ENCODE assay signal across 8 mouse cellular contexts in genomic region chr7:4865090-4865489, GRCm38 (mm10). TPM values are rescaled to one million over a fixed set of nuclear protein-coding genes. Genes with fewer than 3 reads are reported as not detected.
DNase-seq lines count a peak whose midpoint lies in the region; ATAC-seq and TF ChIP-seq lines count a peak whose summit lies in the region.

No protein-coding gene starts in this region.

- 66% methylated on average over 5 of the region's 5 CpGs for WGBS in heart, adult 2 months
- WGBS in intestine, embryonic 14.5 days, result 63% methylated on average over 5 of the region's 5 CpGs
- WGBS in liver, embryonic 15.5 days (ENCODE audit: insufficient replicate concordance), result 48% methylated on average over 5 of the region's 5 CpGs
- 58% methylated on average over 5 of the region's 5 CpGs for WGBS in neural tube, embryonic 15.5 days

- no peaks in the 10 kb centered on the region for H3K9me3 ChIP-seq in intestine, embryonic 14.5 days (ENCODE audit: control insufficient read depth, low read length)
- H3K9me3 ChIP-seq in liver, embryonic 15.5 days (replicated peaks), result no peaks in the 10 kb centered on the region
- H3K9me3 ChIP-seq in neural tube, embryonic 15.5 days (replicated peaks), result no peaks in the 10 kb centered on the region

- no peak overlapping the region for H3K9ac ChIP-seq in heart, adult 2 months (ENCODE audit: low read depth, low read length)
- no peak overlapping the region for H3K9ac ChIP-seq in intestine, embryonic 14.5 days (ENCODE audit: low read length)
- H3K9ac ChIP-seq in liver, embryonic 15.5 days, result no peak overlapping the region; the same call in 1 of the 2 replicates
- no peak overlapping the region for H3K9ac ChIP-seq in neural tube, embryonic 15.5 days (replicated peaks)

- intact Hi-C loops in heart, adult 2 months (cut with DNase I), result loop anchor here (2.0 to 5.0 kb wide), 4 partner anchors 52 to 187 kb away; partner anchors contain the start of genes Ube2s, Zfp580 and Zfp628

- TF ChIP-seq EP300 in heart, adult 2 months (IDR thresholded peaks at IDR 0.05; ENCODE audit: insufficient read depth, low read depth, low read length), result no peak

- no peaks in the 10 kb centered on the region for H3K36me3 ChIP-seq in heart, adult 2 months (ENCODE audit: control insufficient read depth, insufficient read depth, low read length)
- H3K36me3 ChIP-seq in intestine, embryonic 14.5 days (ENCODE audit: control insufficient read depth, insufficient read depth, low read length), result no peaks in the 10 kb centered on the region
- no peaks in the 10 kb centered on the region for H3K36me3 ChIP-seq in liver, embryonic 15.5 days (replicated peaks)
- no peaks in the 10 kb centered on the region for H3K36me3 ChIP-seq in neural tube, embryonic 15.5 days

- peak overlapping the region; percentile 77 for H3K4me2 ChIP-seq in intestine, embryonic 14.5 days (ENCODE audit: low read length)
- H3K4me2 ChIP-seq in liver, embryonic 15.5 days, result peak overlapping the region; percentile 86
- peak overlapping the region; percentile 71 for H3K4me2 ChIP-seq in neural tube, embryonic 15.5 days

- TF ChIP-seq POLR2A in heart, adult 2 months (IDR thresholded peaks at IDR 0.05; ENCODE audit: insufficient read depth, low read depth, low read length), result no peak
- TF ChIP-seq POLR2A in embryonic fibroblast, embryonic 13.5 days (IDR thresholded peaks at IDR 0.05; ENCODE audit: low read depth, low read length), result 0 out of 2 replicates have a peak, but pooled peaks have one; percentile 24

- H3K4me1 ChIP-seq in heart, adult 2 months (ENCODE audit: control insufficient read depth, insufficient read depth, low read length), result peaks cover 10% of the 10 kb centered on the region
- peaks cover 8% of the 10 kb centered on the region; the same call in 1 of the 2 replicates for H3K4me1 ChIP-seq in embryonic fibroblast, embryonic 13.5 days (ENCODE audit: control insufficient read depth, insufficient read depth, low read length)
- H3K4me1 ChIP-seq in intestine, embryonic 14.5 days (replicated peaks; ENCODE audit: control insufficient read depth, insufficient read depth, low read length), result peaks cover 5% of the 10 kb centered on the region; the same call in 1 of the 2 replicates
- peaks cover 23% of the 10 kb centered on the region for H3K4me1 ChIP-seq in liver, embryonic 15.5 days (replicated peaks)
- peaks cover 17% of the 10 kb centered on the region for H3K4me1 ChIP-seq in neural tube, embryonic 15.5 days

- DNase-seq in heart, adult 2 months, result peak; percentile 38 to 48
- DNase-seq in heart, adult 8-10 months (ENCODE audit: low spot score), result no peak
- DNase-seq in T-cell, adult 2 months (ENCODE audit: low spot score), result peak; percentile 37
- no peak for DNase-seq in intestine, embryonic 14.5 days (ENCODE audit: low spot score)
- DNase-seq in ovary, postnatal 10 days (ENCODE audit: low spot score), result no peak

- H3K79me2 ChIP-seq in heart, adult 2 months (replicated peaks; ENCODE audit: control insufficient read depth, insufficient read depth, low read length), result no peaks in the 10 kb centered on the region

- peak overlapping the region; percentile 97; the same call in 1 of the 2 replicates for H3K27ac ChIP-seq in heart, adult 2 months
- H3K27ac ChIP-seq in embryonic fibroblast, embryonic 13.5 days (ENCODE audit: insufficient read depth, low read length), result no peak overlapping the region
- H3K27ac ChIP-seq in intestine, embryonic 14.5 days (ENCODE audit: low read depth), result no peak overlapping the region
- peak overlapping the region; percentile 61; the same call in 1 of the 2 replicates for H3K27ac ChIP-seq in liver, embryonic 15.5 days (replicated peaks)
- peak overlapping the region; percentile 79 for H3K27ac ChIP-seq in neural tube, embryonic 15.5 days (replicated peaks)

- TF ChIP-seq CTCF in heart, adult 2 months (IDR thresholded peaks at IDR 0.05), result peak; percentile 74
- TF ChIP-seq CTCF in embryonic fibroblast, embryonic 13.5 days (IDR thresholded peaks at IDR 0.05; ENCODE audit: borderline replicate concordance, insufficient read depth, low read length), result 0 out of 2 replicates have a peak, but pooled peaks have one; percentile 6

- no peak overlapping the region for H3K4me3 ChIP-seq in heart, adult 2 months
- H3K4me3 ChIP-seq in embryonic fibroblast, embryonic 13.5 days (ENCODE audit: insufficient read depth, low read length), result no peak overlapping the region
- peak overlapping the region; percentile 65 for H3K4me3 ChIP-seq in intestine, embryonic 14.5 days (ENCODE audit: low read depth, low read length)
- H3K4me3 ChIP-seq in liver, embryonic 15.5 days (replicated peaks), result peak overlapping the region; percentile 69
- H3K4me3 ChIP-seq in neural tube, embryonic 15.5 days (replicated peaks), result peak overlapping the region; percentile 51

- no peaks in the 10 kb centered on the region for H3K27me3 ChIP-seq in heart, adult 2 months (ENCODE audit: control insufficient read depth, insufficient read depth, low read length)
- no peaks in the 10 kb centered on the region for H3K27me3 ChIP-seq in intestine, embryonic 14.5 days (replicated peaks; ENCODE audit: control insufficient read depth, insufficient read depth, low read length)
- 0 out of 2 replicates have a peak, but pooled peaks cover 3% of the 10 kb centered on the region for H3K27me3 ChIP-seq in liver, embryonic 15.5 days
- no peaks in the 10 kb centered on the region for H3K27me3 ChIP-seq in neural tube, embryonic 15.5 days (replicated peaks)

- ATAC-seq in intestine, embryonic 14.5 days (replicated peaks; ENCODE audit: low FRiP score, low TSS enrichment, low read depth), result peak; percentile 34; the same call in 1 of the 2 replicates
- ATAC-seq in liver, embryonic 15.5 days (ENCODE audit: insufficient read depth), result no peak
- peak; percentile 30 for ATAC-seq in neural tube, embryonic 15.5 days (ENCODE audit: low FRiP score)

RNA-seq across cellular contexts. Expression of gene Isoc2b, which starts 5.0 kb away (rescaled TPM):
- total RNA-seq in heart, adult 2 months (2021), result 1 to 10 TPM; 3.5 to 3.8 TPM
- 10.0 and 10.3 TPM in 2 replicates for polyA plus RNA-seq in heart, adult 2 months (2012; rRNA removed)
- 1 to 10 TPM; 5.3 to 6.1 (median 6.0) TPM for total RNA-seq in heart, adult 8-10 months (2022)
- 10.8 and 13.3 TPM in 2 replicates for polyA plus RNA-seq in embryonic fibroblast, embryonic 13.5 days (2011; ENCODE audit: insufficient read length, low read depth, missing spikeins)
- 6.3 and 8.9 TPM in 2 replicates for polyA plus RNA-seq in intestine, embryonic 14.5 days (2014; fragmentation: Nextera tagmentation; extraction: Ambion mirVana)
- polyA plus RNA-seq in liver, embryonic 15.5 days (2015; fragmentation: Nextera tagmentation; extraction: Ambion mirVana), result 3.7 and 3.8 TPM in 2 replicates
- 3.7 and 5.9 TPM in 2 replicates for polyA plus RNA-seq in neural tube, embryonic 15.5 days (2015; fragmentation: Nextera tagmentation; extraction: Ambion mirVana)

RNA-seq across cellular contexts. Expression of gene Isoc2a, which starts 11.9 kb away (rescaled TPM):
- total RNA-seq in heart, adult 2 months (2021), result 10 to 100 TPM; 48.9 to 55.5 TPM
- 29.3 and 30.6 TPM in 2 replicates for polyA plus RNA-seq in heart, adult 2 months (2012; rRNA removed)
- 10 to 100 TPM; 52.2 to 62.9 (median 54.4) TPM for total RNA-seq in heart, adult 8-10 months (2022)
- polyA plus RNA-seq in embryonic fibroblast, embryonic 13.5 days (2011; ENCODE audit: insufficient read length, low read depth, missing spikeins), result 9.3 and 11.2 TPM in 2 replicates
- 0.96 and 1.0 TPM in 2 replicates for polyA plus RNA-seq in intestine, embryonic 14.5 days (2014; fragmentation: Nextera tagmentation; extraction: Ambion mirVana)
- polyA plus RNA-seq in liver, embryonic 15.5 days (2015; fragmentation: Nextera tagmentation; extraction: Ambion mirVana), result 0.68 and 0.77 TPM in 2 replicates
- polyA plus RNA-seq in neural tube, embryonic 15.5 days (2015; fragmentation: Nextera tagmentation; extraction: Ambion mirVana), result 0.51 and 0.79 TPM in 2 replicates

RNA-seq across cellular contexts. Expression of gene Shisa7, which starts 20.6 kb away (rescaled TPM):
- under 1 TPM in 1 of 2 experiments, not detected in 1; 0.07 TPM for total RNA-seq in heart, adult 2 months (2021)
- polyA plus RNA-seq in heart, adult 2 months (2012; rRNA removed), result 0.09 and 0.12 TPM in 2 replicates
- under 1 TPM in 3 of 4 experiments, not detected in 1; 0.09 to 0.56 (median 0.25) TPM for total RNA-seq in heart, adult 8-10 months (2022)
- polyA plus RNA-seq in embryonic fibroblast, embryonic 13.5 days (2011; ENCODE audit: insufficient read length, low read depth, missing spikeins), result not detected in 2 replicates
- polyA plus RNA-seq in intestine, embryonic 14.5 days (2014; fragmentation: Nextera tagmentation; extraction: Ambion mirVana), result 0.30 and 0.42 TPM in 2 replicates
- not detected in 2 replicates for polyA plus RNA-seq in liver, embryonic 15.5 days (2015; fragmentation: Nextera tagmentation; extraction: Ambion mirVana)
- polyA plus RNA-seq in neural tube, embryonic 15.5 days (2015; fragmentation: Nextera tagmentation; extraction: Ambion mirVana), result 10.6 and 11.3 TPM in 2 replicates

RNA-seq across cellular contexts. Expression of gene Gm36210, which starts 41.2 kb away (rescaled TPM):
- total RNA-seq in heart, adult 2 months (2021), result under 1 TPM in 1 of 2 experiments, not detected in 1; 0.18 TPM
- polyA plus RNA-seq in heart, adult 2 months (2012; rRNA removed), result 0.20 and 0.29 TPM in 2 replicates
- total RNA-seq in heart, adult 8-10 months (2022), result under 1 TPM in 2 of 4 experiments, not detected in 2; 0.22 to 0.43 TPM
- not detected in 2 replicates for polyA plus RNA-seq in embryonic fibroblast, embryonic 13.5 days (2011; ENCODE audit: insufficient read length, low read depth, missing spikeins)
- polyA plus RNA-seq in intestine, embryonic 14.5 days (2014; fragmentation: Nextera tagmentation; extraction: Ambion mirVana), result not detected in 2 replicates
- polyA plus RNA-seq in liver, embryonic 15.5 days (2015; fragmentation: Nextera tagmentation; extraction: Ambion mirVana), result not detected in 2 replicates
- polyA plus RNA-seq in neural tube, embryonic 15.5 days (2015; fragmentation: Nextera tagmentation; extraction: Ambion mirVana), result 0.23 and 0.37 TPM in 2 replicates

RNA-seq across cellular contexts. Expression of gene Zfp628, which starts 49.9 kb away (rescaled TPM):
- total RNA-seq in heart, adult 2 months (2021), result 1 to 10 TPM; 6.8 to 9.4 TPM
- polyA plus RNA-seq in heart, adult 2 months (2012; rRNA removed), result 6.1 and 7.5 TPM in 2 replicates
- 1 to 10 TPM; 6.4 to 8.4 (median 7.5) TPM for total RNA-seq in heart, adult 8-10 months (2022)
- 5.2 and 6.3 TPM in 2 replicates for polyA plus RNA-seq in embryonic fibroblast, embryonic 13.5 days (2011; ENCODE audit: insufficient read length, low read depth, missing spikeins)
- 3.3 and 4.0 TPM in 2 replicates for polyA plus RNA-seq in intestine, embryonic 14.5 days (2014; fragmentation: Nextera tagmentation; extraction: Ambion mirVana)
- 1.7 TPM in 2 replicates for polyA plus RNA-seq in liver, embryonic 15.5 days (2015; fragmentation: Nextera tagmentation; extraction: Ambion mirVana)
- polyA plus RNA-seq in neural tube, embryonic 15.5 days (2015; fragmentation: Nextera tagmentation; extraction: Ambion mirVana), result 3.1 and 4.0 TPM in 2 replicates

Comparison
In these comparisons a context has a peak if more than half of its experiments do, and no peak if none do; other contexts are left out.
1. DNase-seq: peak in heart, adult 2 months (2 of 2) and T-cell, adult 2 months (single experiment); none in heart, adult 8-10 months (single experiment), intestine, embryonic 14.5 days (single experiment) and ovary, postnatal 10 days (single experiment).
2. H3K27ac ChIP-seq: peak in heart, adult 2 months (single experiment), liver, embryonic 15.5 days (single experiment) and neural tube, embryonic 15.5 days (single experiment); none in embryonic fibroblast, embryonic 13.5 days (single experiment) and intestine, embryonic 14.5 days (single experiment).
3. H3K4me3 ChIP-seq: peak in intestine, embryonic 14.5 days (single experiment), liver, embryonic 15.5 days (single experiment) and neural tube, embryonic 15.5 days (single experiment); none in heart, adult 2 months (single experiment) and embryonic fibroblast, embryonic 13.5 days (single experiment).
4. Peak in every context shown above with its lines, with median percentiles within 50 percentile points of each other: H3K4me2 ChIP-seq.